Comparison of ENCODE assay signal across 8 mouse cellular contexts in genomic region chr10:107271321-107272130, GRCm38 (mm10). TPM values are rescaled to one million over a fixed set of nuclear protein-coding genes. Genes with fewer than 3 reads are reported as not detected.
DNase-seq lines count a peak whose midpoint lies in the region; ATAC-seq and TF ChIP-seq lines count a peak whose summit lies in the region.

Gene Lin7a (plus strand): TSS chr10:107271686.

- no peak for DNase-seq in lung, adult 18-20 months
- DNase-seq in embryo, embryonic 10.5 days (ENCODE audit: low spot score) = peak; percentile 67
- no peak for DNase-seq in heart, postnatal 0 days (ENCODE audit: low spot score)
- peak; percentile 28 to 32 for DNase-seq in layer of hippocampus, postnatal 25 days (ENCODE audit: extremely low spot score in 1 of 2, low spot score in 1 of 2)

- TF ChIP-seq CTCF in heart, postnatal 0 days (IDR thresholded peaks at IDR 0.05; ENCODE audit: low read depth) = no peak
- TF ChIP-seq CTCF in testis, adult 2 months (IDR thresholded peaks at IDR 0.05; ENCODE audit: control insufficient read depth, insufficient read depth, insufficient replicate concordance, low read depth, low read length) = no peak

- H3K9me3 ChIP-seq in lung, embryonic 15.5 days = no peaks in the 10 kb centered on the region
- H3K9me3 ChIP-seq in heart, postnatal 0 days (replicated peaks; ENCODE audit: control insufficient read depth, low read length) = no peaks in the 10 kb centered on the region
- no peaks in the 10 kb centered on the region for H3K9me3 ChIP-seq in midbrain, embryonic 12.5 days

- peak within 1 kb of the TSS; percentile 99 for H3K4me2 ChIP-seq in lung, embryonic 15.5 days
- peak within 1 kb of the TSS; percentile 90 for H3K4me2 ChIP-seq in heart, postnatal 0 days (ENCODE audit: low read depth, low read length)
- peak within 1 kb of the TSS; percentile 86 for H3K4me2 ChIP-seq in midbrain, embryonic 12.5 days (replicated peaks)

- H3K9ac ChIP-seq in lung, embryonic 15.5 days = peak within 1 kb of the TSS; percentile 52
- H3K9ac ChIP-seq in heart, postnatal 0 days (replicated peaks; ENCODE audit: low read depth, low read length) = peak within 1 kb of the TSS; percentile 24; the same call in 1 of the 2 replicates
- peak within 1 kb of the TSS; percentile 78 for H3K9ac ChIP-seq in midbrain, embryonic 12.5 days (replicated peaks)

- under 1% methylated on average over 38 of the region's 38 CpGs for WGBS in lung, embryonic 15.5 days
- WGBS in heart, postnatal 0 days = 2% methylated on average over 38 of the region's 38 CpGs
- 2% methylated on average over 36 of the region's 38 CpGs for WGBS in midbrain, embryonic 12.5 days

- TF ChIP-seq POLR2A in testis, adult 2 months (IDR thresholded peaks at IDR 0.05; ENCODE audit: control insufficient read depth, low read depth, low read length) = peak; percentile 61

- no peaks in the 10 kb centered on the region for H3K36me3 ChIP-seq in lung, embryonic 15.5 days
- H3K36me3 ChIP-seq in heart, postnatal 0 days (replicated peaks; ENCODE audit: control insufficient read depth, insufficient read depth, low read length) = no peaks in the 10 kb centered on the region
- H3K36me3 ChIP-seq in midbrain, embryonic 12.5 days = no peaks in the 10 kb centered on the region
- H3K36me3 ChIP-seq in testis, adult 2 months (ENCODE audit: control insufficient read depth, insufficient read depth, low read length) = no peaks in the 10 kb centered on the region

- peak within 1 kb of the TSS; percentile 39 for H3K27ac ChIP-seq in lung, embryonic 15.5 days
- H3K27ac ChIP-seq in heart, postnatal 0 days (ENCODE audit: low read depth) = no peak within 1 kb of the TSS
- H3K27ac ChIP-seq in midbrain, embryonic 12.5 days (replicated peaks) = peak within 1 kb of the TSS; percentile 79
- peak within 1 kb of the TSS; percentile 82 for H3K27ac ChIP-seq in testis, adult 2 months (ENCODE audit: control insufficient read depth, insufficient read depth, low read depth, low read length)

- peak; percentile 63 for ATAC-seq in lung, embryonic 15.5 days (ENCODE audit: borderline replicate concordance, extremely low read depth, low FRiP score, low TSS enrichment)
- ATAC-seq in heart, postnatal 0 days (ENCODE audit: insufficient read depth, low read depth) = peak; percentile 20; the same call in 1 of the 2 replicates
- peak; percentile 82 for ATAC-seq in midbrain, embryonic 12.5 days (ENCODE audit: low FRiP score, low read depth)
- no peak for ATAC-seq in activated CD4-positive, CD25-positive, alpha-beta regulatory T cell, adult 4 months

- no peaks in the 10 kb centered on the region for H3K4me1 ChIP-seq in lung, embryonic 15.5 days
- no peaks in the 10 kb centered on the region for H3K4me1 ChIP-seq in heart, postnatal 0 days (ENCODE audit: control insufficient read depth, insufficient read depth)
- no peaks in the 10 kb centered on the region; the same call in 1 of the 2 replicates for H3K4me1 ChIP-seq in midbrain, embryonic 12.5 days
- H3K4me1 ChIP-seq in testis, adult 2 months (ENCODE audit: control insufficient read depth, insufficient read depth, low read length) = peaks cover 8% of the 10 kb centered on the region

- H3K27me3 ChIP-seq in lung, embryonic 15.5 days = peaks cover 12% of the 10 kb centered on the region; the same call in 1 of the 2 replicates
- peaks cover 28% of the 10 kb centered on the region for H3K27me3 ChIP-seq in heart, postnatal 0 days (ENCODE audit: control insufficient read depth, insufficient read depth, low read length)
- H3K27me3 ChIP-seq in midbrain, embryonic 12.5 days = peaks cover 27% of the 10 kb centered on the region
- no peaks in the 10 kb centered on the region for H3K27me3 ChIP-seq in testis, adult 2 months (ENCODE audit: control insufficient read depth, insufficient read depth, low read length)

- TF ChIP-seq EP300 in heart, postnatal 0 days (IDR thresholded peaks at IDR 0.05; ENCODE audit: low read depth) = no peak

- H3K4me3 ChIP-seq in lung, embryonic 15.5 days = peak within 1 kb of the TSS; percentile 66
- H3K4me3 ChIP-seq in heart, postnatal 0 days (ENCODE audit: low read depth, low read length) = peak within 1 kb of the TSS; percentile 54
- H3K4me3 ChIP-seq in midbrain, embryonic 12.5 days = peak within 1 kb of the TSS; percentile 70
- H3K4me3 ChIP-seq in testis, adult 2 months (ENCODE audit: control insufficient read depth, low read depth, low read length) = peak within 1 kb of the TSS; percentile 90

RNA-seq across cellular contexts. Expression of gene Lin7a, which starts in this region (rescaled TPM):
- polyA plus RNA-seq in lung, embryonic 15.5 days (2015; fragmentation: Nextera tagmentation; extraction: Ambion mirVana) = 5.5 and 5.9 TPM in 2 replicates
- 1.3 and 8.2 TPM in 2 replicates for total RNA-seq in heart, postnatal 0 days (2014; rRNA removed; ENCODE audit: low replicate concordance)
- polyA plus RNA-seq in heart, postnatal 0 days (2015; fragmentation: Nextera tagmentation; extraction: Ambion mirVana) = 0.80 and 1.00 TPM in 2 replicates
- 10 to 100 TPM; 31.7 to 40.9 TPM for total RNA-seq in layer of hippocampus, postnatal 25 days (2021)
- 15.4 and 17.5 TPM in 2 replicates for polyA plus RNA-seq in midbrain, embryonic 12.5 days (2016; fragmentation: Nextera tagmentation; extraction: Ambion mirVana)
- 62.1 and 67.4 TPM in 2 replicates for polyA plus RNA-seq in testis, adult 2 months (2012; rRNA removed)
- not detected for polyA plus RNA-seq in activated CD4-positive, CD25-positive, alpha-beta regulatory T cell, adult 4 months (2017; shearing (Covaris generic))

Comparison
In these comparisons a context has a peak if more than half of its experiments do, and no peak if none do; other contexts are left out.
1. H3K9ac ChIP-seq: peak in every context shown above with its lines; median percentile 78 in midbrain, embryonic 12.5 days; 52 in lung, embryonic 15.5 days; 24 in heart, postnatal 0 days.
2. DNase-seq: peak in embryo, embryonic 10.5 days (single experiment) and layer of hippocampus, postnatal 25 days (2 of 2); none in lung, adult 18-20 months (0 of 2) and heart, postnatal 0 days (single experiment).
3. Peak in every context shown above with its lines, with median percentiles within 50 percentile points of each other: H3K4me2 ChIP-seq and H3K4me3 ChIP-seq.